8 mouse cellular contexts compared by ENCODE assay signal in genomic region chr8:91805254-91805671, GRCm38 (mm10). TPM values are rescaled to one million over a fixed set of nuclear protein-coding genes. Genes with fewer than 3 reads are reported as not detected.
A peak's percentile ranks its signal among the peaks of the same experiment; 100 is the strongest.
DNase-seq lines count a peak whose midpoint lies in the region; ATAC-seq and TF ChIP-seq lines count a peak whose summit lies in the region.

No protein-coding gene starts in this region.

- WGBS in embryonic facial prominence, embryonic 14.5 days = 2% methylated on average over 30 of the region's 32 CpGs
- WGBS in hindbrain, embryonic 15.5 days = 1% methylated on average over 32 of the region's 32 CpGs
- WGBS in liver, embryonic 14.5 days (ENCODE audit: insufficient replicate concordance) = under 1% methylated on average over 32 of the region's 32 CpGs

- peak overlapping the region; percentile 60 for H3K9ac ChIP-seq in embryonic facial prominence, embryonic 14.5 days (ENCODE audit: low read depth, low read length)
- no peak overlapping the region for H3K9ac ChIP-seq in hindbrain, embryonic 15.5 days
- no peak overlapping the region for H3K9ac ChIP-seq in liver, embryonic 14.5 days (replicated peaks)

- H3K4me3 ChIP-seq in embryonic facial prominence, embryonic 14.5 days (ENCODE audit: low read depth, low read length) = peak overlapping the region; percentile 39
- H3K4me3 ChIP-seq in hindbrain, embryonic 15.5 days = peak overlapping the region; percentile 27
- 0 out of 4 replicates have a peak overlapping the region, but pooled peaks of 1 of the 2 experiments have one; percentile 6 for H3K4me3 ChIP-seq in liver, embryonic 14.5 days (ENCODE audit: insufficient read depth in 1 of 2, low read depth in 2 of 2, low read length in 2 of 2)

- peak overlapping the region; percentile 75 for H3K4me2 ChIP-seq in embryonic facial prominence, embryonic 14.5 days (ENCODE audit: low read depth, low read length)
- peak overlapping the region; percentile 43 for H3K4me2 ChIP-seq in hindbrain, embryonic 15.5 days
- peak overlapping the region; percentile 8; the same call in 1 of the 2 replicates for H3K4me2 ChIP-seq in liver, embryonic 14.5 days (ENCODE audit: low read depth)

- no peaks in the 10 kb centered on the region for H3K9me3 ChIP-seq in embryonic facial prominence, embryonic 14.5 days (ENCODE audit: control insufficient read depth, low read length)
- H3K9me3 ChIP-seq in hindbrain, embryonic 15.5 days = no peaks in the 10 kb centered on the region
- H3K9me3 ChIP-seq in liver, embryonic 14.5 days (ENCODE audit: control insufficient read depth, low read length) = no peaks in the 10 kb centered on the region

- no peak for ATAC-seq in embryonic facial prominence, embryonic 14.5 days (ENCODE audit: low read depth)
- no peak for ATAC-seq in hindbrain, embryonic 15.5 days (ENCODE audit: low FRiP score, low read depth)
- no peak for ATAC-seq in liver, embryonic 14.5 days (ENCODE audit: insufficient read depth)
- ATAC-seq in granulocyte monocyte progenitor cell, adult 5-6 weeks (replicated peaks; ENCODE audit: poor library complexity, severe bottlenecking) = no peak; the same call in 1 of the 2 replicates

- peaks cover 67% of the 10 kb centered on the region for H3K27me3 ChIP-seq in embryonic facial prominence, embryonic 14.5 days (replicated peaks; ENCODE audit: control insufficient read depth, insufficient read depth, low read length)
- H3K27me3 ChIP-seq in hindbrain, embryonic 15.5 days = peaks cover 31% of the 10 kb centered on the region
- peaks cover 87% of the 10 kb centered on the region for H3K27me3 ChIP-seq in liver, embryonic 14.5 days (ENCODE audit: control insufficient read depth, insufficient read depth, low read length)

- intact Hi-C loops in gastrocnemius, postnatal 14 days (cut with DNase I; ENCODE audit: low total_unique reads) = no loop called here

- H3K27ac ChIP-seq in embryonic facial prominence, embryonic 14.5 days (replicated peaks; ENCODE audit: low read depth, low read length) = 0 out of 2 replicates have a peak overlapping the region, but pooled peaks have one; percentile 55
- H3K27ac ChIP-seq in hindbrain, embryonic 15.5 days (replicated peaks) = peak overlapping the region; percentile 15; the same call in 1 of the 2 replicates
- H3K27ac ChIP-seq in liver, embryonic 14.5 days = no peak overlapping the region

- H3K4me1 ChIP-seq in embryonic facial prominence, embryonic 14.5 days (ENCODE audit: control insufficient read depth, insufficient read depth, low read length) = peaks cover 21% of the 10 kb centered on the region
- H3K4me1 ChIP-seq in hindbrain, embryonic 15.5 days (replicated peaks) = peaks cover 58% of the 10 kb centered on the region
- H3K4me1 ChIP-seq in liver, embryonic 14.5 days (replicated peaks; ENCODE audit: control insufficient read depth in 2 of 2, insufficient read depth in 2 of 2, low read length in 1 of 2) = no peaks in the 10 kb centered on the region

- no peak for TF ChIP-seq CTCF in liver, embryonic 14.5 days (IDR thresholded peaks at IDR 0.05; ENCODE audit: low read depth)

- no peaks in the 10 kb centered on the region for H3K36me3 ChIP-seq in embryonic facial prominence, embryonic 14.5 days (ENCODE audit: control insufficient read depth, insufficient read depth, low read length)
- H3K36me3 ChIP-seq in hindbrain, embryonic 15.5 days = no peaks in the 10 kb centered on the region
- no peaks in the 10 kb centered on the region for H3K36me3 ChIP-seq in liver, embryonic 14.5 days (replicated peaks; ENCODE audit: control insufficient read depth, insufficient read depth, low read depth)

- TF ChIP-seq EP300 in liver, embryonic 14.5 days (IDR thresholded peaks at IDR 0.05; ENCODE audit: low read depth) = no peak

- DNase-seq in gastrocnemius, postnatal 10 days = peak; percentile 32
- DNase-seq in gastrocnemius, postnatal 14 days = no peak
- DNase-seq in embryonic facial prominence, embryonic 14.5 days (ENCODE audit: low spot score) = no peak
- no peak for DNase-seq in liver, embryonic 14.5 days (ENCODE audit: low read depth in 3 of 3, low spot score in 3 of 3)
- peak; percentile 64 for DNase-seq in retina, embryonic 14.5 days (ENCODE audit: low spot score)
- DNase-seq in spleen, postnatal 4 days (ENCODE audit: low spot score in 2 of 2) = no peak

RNA-seq across cellular contexts. Expression of gene Irx3, which starts 3.4 kb away (rescaled TPM):
- 1 to 10 TPM in 1 of 2 experiments, under 1 TPM in 1; 0.47 to 1.4 TPM for total RNA-seq in gastrocnemius, postnatal 10 days (2021)
- under 1 TPM; 0.29 to 0.35 TPM for total RNA-seq in gastrocnemius, postnatal 14 days (2021)
- polyA plus RNA-seq in embryonic facial prominence, embryonic 14.5 days (2014; fragmentation: Nextera tagmentation; extraction: Ambion mirVana) = 11.0 and 12.3 TPM in 2 replicates
- polyA plus RNA-seq in hindbrain, embryonic 15.5 days (2015; fragmentation: Nextera tagmentation; extraction: Ambion mirVana) = 18.3 and 25.3 TPM in 2 replicates
- 0.03 and 0.05 TPM in 2 replicates for polyA plus RNA-seq in liver, embryonic 14.5 days (2012; rRNA removed)
- polyA plus RNA-seq in liver, embryonic 14.5 days (2014; fragmentation: Nextera tagmentation; extraction: Ambion mirVana) = 0.04 TPM in 1 of 2 replicates, not detected in the other
- total RNA-seq in granulocyte monocyte progenitor cell, adult 5-6 weeks (2014; fragmentation: Nextera tagmentation) = not detected in 2 replicates
- total RNA-seq in granulocyte monocyte progenitor cell, adult 5-6 weeks (2017) = not detected in 2 replicates

Comparison
In these comparisons a context has a peak if more than half of its experiments do, and no peak if none do; other contexts are left out.
1. DNase-seq: peak in gastrocnemius, postnatal 10 days (single experiment) and retina, embryonic 14.5 days (single experiment); none in gastrocnemius, postnatal 14 days (single experiment), embryonic facial prominence, embryonic 14.5 days (single experiment), liver, embryonic 14.5 days (0 of 3) and spleen, postnatal 4 days (0 of 2).
2. H3K4me2 ChIP-seq: peak in every context shown above with its lines; median percentile 75 in embryonic facial prominence, embryonic 14.5 days; 43 in hindbrain, embryonic 15.5 days; 8 in liver, embryonic 14.5 days.